Mouse (Mus musculus) lung, adult 10 weeks (tissue): Measurements from ENCODE around the gene Vmn2r35. TPM values are rescaled to one million over a fixed set of nuclear protein-coding genes. Genes with fewer than 3 reads are reported as not detected.

Source experiments
- polyA plus RNA-seq: library from polyadenylated mRNA; stranded (reverse); fragments of 350-450 nt; fragmentation: Illumina TruSeq; extraction: RNeasy Lipid Tissue Mini Kit (QIAGEN cat#74804); gene quantifications from one replicate; pipeline ENCODE4 v1.2.3, GENCODE M21; 2014; ENCODE audit warnings: low read depth, low replicate concordance; ENCODE audit not compliant: insufficient read depth

The Vmn2r35 gene
- not detected for polyA plus RNA-seq

GRCm38 (mm10) chr7:7819767-7820166 lies at the start of gene Vmn2r35:
TSS of gene Vmn2r35 (minus strand) at chr7:7819867.

Other genes starting within 250 kb of the Vmn2r35 start
- gene Vmn2r34, start 130.4 kb downstream of the Vmn2r35 start, polyA plus RNA-seq, result not detected
- gene Vmn2r36, start 82.6 kb upstream of the Vmn2r35 start, polyA plus RNA-seq, result not detected